Mouse (Mus musculus) megakaryocyte, embryonic 14.5 days (primary cell): Measurements from ENCODE around the gene Ptges. TPM values are rescaled to one million over a fixed set of nuclear protein-coding genes. Genes with fewer than 3 reads are reported as not detected.
A peak's percentile ranks its signal among the peaks of the same experiment; 100 is the strongest.
"Not testable (repeated sequence)": the region's sequence is repeated elsewhere in the genome, so short reads cannot be mapped to it uniquely, and the experiment has no call there.

Source experiments
- H3K27me3 ChIP-seq: replicated peaks from 2 replicates; pipeline ENCODE3; 2012; ENCODE audit warnings: inconsistent platforms
- H3K36me3 ChIP-seq: replicated peaks from 2 replicates; pipeline ENCODE3; 2012; ENCODE audit warnings: low read length, inconsistent platforms, mixed read lengths
- H3K4me1 ChIP-seq: 2 replicates; pipeline ENCODE4 v1.6.1; 2012; ENCODE audit warnings: inconsistent platforms
- H3K4me3 ChIP-seq: replicated peaks from 2 replicates; pipeline ENCODE3; 2012; ENCODE audit warnings: moderate library complexity, mild to moderate bottlenecking, inconsistent platforms
- H3K9me3 ChIP-seq: 2 replicates; pipeline ENCODE4 v1.6.1; 2012; ENCODE audit warnings: inconsistent platforms
- FLI1 ChIP-seq: IDR thresholded peaks from 2 replicates; pipeline ENCODE4 v1.6.1; 2012; ENCODE audit warnings: low read length, inconsistent platforms, mixed read lengths
- GATA1 ChIP-seq: IDR thresholded peaks from 3 replicates; pipeline ENCODE4 v1.6.1; 2012; ENCODE audit warnings: mixed read lengths, low read length, inconsistent platforms, borderline replicate concordance
- polyA plus RNA-seq: library from polyadenylated mRNA; stranded (reverse); fragments of >175 nt; gene quantifications from 2 replicates; pipeline ENCODE4 v1.2.3, GENCODE M21; 2012; ENCODE audit warnings: low replicate concordance; ENCODE audit not compliant: insufficient read depth

Gene Ptges
- polyA plus RNA-seq, 1 experiment = 0.31 TPM

- Histone ChIP-seq H3K27me3 (peaks cover 58% of the 10 kb centered on the region), H3K36me3 (no peaks in the 10 kb centered on the region), H3K4me1 (peaks cover 12% of the 10 kb centered on the region), H3K4me3 (peak overlapping the region; percentile 43), H3K9me3 (no peaks in the 10 kb centered on the region)
- TF ChIP-seq GATA1 = no peak
Observed at GRCm38 (mm10) chr2:30917649-30918048, 12.0 kb downstream of the Ptges start.

- H3K36me3 ChIP-seq, H3K9me3 ChIP-seq, H3K4me3 ChIP-seq: not testable (repeated sequence)
- Histone ChIP-seq H3K4me1 (peaks cover 14% of the 10 kb centered on the region), H3K27me3 (peaks cover 49% of the 10 kb centered on the region)
Observed at GRCm38 (mm10) chr2:30915933-30916332, 13.7 kb downstream of the Ptges start.

- H3K4me3 ChIP-seq = no peak overlapping the region
- H3K36me3 ChIP-seq = no peaks in the 10 kb centered on the region
- TF ChIP-seq GATA1 (no peak), FLI1 (no peak)
- peaks cover 14% of the 10 kb centered on the region for H3K4me1 ChIP-seq
- H3K27me3 ChIP-seq = peaks cover 44% of the 10 kb centered on the region
- no peaks in the 10 kb centered on the region for H3K9me3 ChIP-seq
Observed at GRCm38 (mm10) chr2:30915376-30915775, 14.3 kb downstream of the Ptges start.

- Histone ChIP-seq H3K36me3 (no peaks in the 10 kb centered on the region), H3K4me1 (peaks cover 14% of the 10 kb centered on the region), H3K9me3 (no peaks in the 10 kb centered on the region), H3K4me3 (no peak overlapping the region), H3K27me3 (peaks cover 41% of the 10 kb centered on the region)
- no peak for TF ChIP-seq FLI1
- no peak for TF ChIP-seq GATA1
Observed at GRCm38 (mm10) chr2:30914836-30915235, 14.8 kb downstream of the Ptges start.

GRCm38 (mm10) chr2:30913022-30913421, 16.6 kb downstream of the Ptges start:
- Histone ChIP-seq H3K4me3 (no peak overlapping the region), H3K4me1 (peaks cover 10% of the 10 kb centered on the region), H3K36me3 (no peaks in the 10 kb centered on the region), H3K27me3 (peaks cover 41% of the 10 kb centered on the region), H3K9me3 (no peaks in the 10 kb centered on the region)
- no peak for TF ChIP-seq FLI1
- no peak for TF ChIP-seq GATA1

- TF ChIP-seq GATA1 (no peak), FLI1 (no peak)
- H3K27me3 ChIP-seq = peaks cover 35% of the 10 kb centered on the region
- no peaks in the 10 kb centered on the region for H3K36me3 ChIP-seq
- H3K4me1 ChIP-seq = peaks cover 9% of the 10 kb centered on the region
- no peak overlapping the region for H3K4me3 ChIP-seq
- H3K9me3 ChIP-seq = no peaks in the 10 kb centered on the region
Observed at GRCm38 (mm10) chr2:30912291-30912773, 17.3 kb downstream of the Ptges start.

GRCm38 (mm10) chr2:30906641-30907040, 23.0 kb downstream of the Ptges start:
- H3K36me3 ChIP-seq = no peaks in the 10 kb centered on the region
- TF ChIP-seq FLI1 (no peak), GATA1 (no peak)

GRCm38 (mm10) chr2:30905906-30906305, 23.8 kb downstream of the Ptges start:
- peaks cover 63% of the 10 kb centered on the region for H3K27me3 ChIP-seq
- no peak overlapping the region for H3K4me3 ChIP-seq
- H3K4me1 ChIP-seq = peaks cover 13% of the 10 kb centered on the region; the same call in 1 of the 2 replicates
- TF ChIP-seq GATA1 (no peak), FLI1 (no peak)
- H3K36me3 ChIP-seq = no peaks in the 10 kb centered on the region
- no peaks in the 10 kb centered on the region for H3K9me3 ChIP-seq

More at GRCm38 (mm10) chr2:30906641-30907040, 23.0 kb downstream of the Ptges start:
- Histone ChIP-seq H3K9me3 (no peaks in the 10 kb centered on the region), H3K27me3 (peaks cover 56% of the 10 kb centered on the region), H3K4me3 (no peak overlapping the region), H3K4me1 (peaks cover 11% of the 10 kb centered on the region; the same call in 1 of the 2 replicates)

- Histone ChIP-seq H3K9me3 (no peaks in the 10 kb centered on the region), H3K36me3 (no peaks in the 10 kb centered on the region), H3K27me3 (peaks cover 69% of the 10 kb centered on the region), H3K4me3 (no peak overlapping the region), H3K4me1 (peaks cover 13% of the 10 kb centered on the region; the same call in 1 of the 2 replicates)
- TF ChIP-seq FLI1 = no peak
- TF ChIP-seq GATA1 = no peak
Observed at GRCm38 (mm10) chr2:30904991-30905390, 24.7 kb downstream of the Ptges start.

GRCm38 (mm10) chr2:30904231-30904630, 25.4 kb downstream of the Ptges start:
- peaks cover 18% of the 10 kb centered on the region for H3K4me1 ChIP-seq
- peaks cover 71% of the 10 kb centered on the region for H3K27me3 ChIP-seq
- no peak overlapping the region for H3K4me3 ChIP-seq
- TF ChIP-seq GATA1 (no peak), FLI1 (no peak)
- H3K9me3 ChIP-seq = no peaks in the 10 kb centered on the region
- no peaks in the 10 kb centered on the region for H3K36me3 ChIP-seq
